Mouse (Mus musculus): Measurements from ENCODE around the gene Tmem247. TPM values are rescaled to one million over a fixed set of nuclear protein-coding genes. Genes with fewer than 3 reads are reported as not detected.

Tmem247 gene
- polyA plus RNA-seq, 1 experiment from 2014 or later: not detected

GRCm38 (mm10) chr17:86929981-86930380 lies 12.8 kb downstream of the Tmem247 start:
- Histone ChIP-seq H3K4me1 (ENCODE audit: insufficient read depth) (peaks cover 4% of the 10 kb centered on the region; the same call in 1 of the 2 replicates), H3K27me3 (ENCODE audit: insufficient read depth, low read length) (no peaks in the 10 kb centered on the region), H3K27ac (ENCODE audit: low read depth) (no peak overlapping the region), H3K4me3 (ENCODE audit: low read depth, low read length) (no peak overlapping the region), H3K4me2 (no peak overlapping the region), H3K9me3 (ENCODE audit: low read depth, low read length) (no peaks in the 10 kb centered on the region), H3K36me3 (ENCODE audit: insufficient read depth) (no peaks in the 10 kb centered on the region), H3K9ac (no peak overlapping the region)
- peak; percentile 46 for DNase-seq
- TF ChIP-seq CTCF (IDR thresholded peaks at IDR 0.05; ENCODE audit: low read depth): no peak
- ATAC-seq (ENCODE audit: insufficient read depth): no peak; the same call in 1 of the 2 replicates

DNA sequence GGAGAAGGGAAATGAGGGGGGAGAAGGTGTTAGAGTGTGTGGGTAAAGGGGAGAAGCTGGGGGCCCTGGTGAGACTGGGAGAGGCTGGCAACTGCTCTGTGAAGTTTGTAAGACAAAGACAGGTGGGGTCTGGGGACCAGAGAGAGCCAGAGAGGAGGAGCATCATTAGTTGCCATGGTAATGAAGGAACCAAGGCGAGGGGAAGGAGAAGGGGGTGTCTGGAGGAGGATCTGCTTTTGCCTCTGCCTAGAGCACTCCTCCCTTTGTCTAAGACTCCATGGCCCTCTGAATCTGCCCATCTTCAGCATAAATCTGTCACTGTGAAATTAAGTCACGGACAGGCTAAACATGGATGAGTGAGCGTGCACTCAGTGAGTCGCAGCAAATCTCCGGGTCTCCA lies 15.7 kb downstream of the Tmem247 start:
- WGBS: 41% methylated on average over 5 of the region's 5 CpGs
- TF ChIP-seq CTCF (IDR thresholded peaks at IDR 0.05; ENCODE audit: low read depth): no peak
- H3K4me3 ChIP-seq (ENCODE audit: low read depth, low read length): no peak overlapping the region
- DNase-seq (no peak), ATAC-seq (ENCODE audit: insufficient read depth) (no peak)
- no peaks in the 10 kb centered on the region for H3K36me3 ChIP-seq (ENCODE audit: insufficient read depth)
- no peaks in the 10 kb centered on the region for H3K27me3 ChIP-seq (ENCODE audit: insufficient read depth, low read length)
- no peak overlapping the region for H3K9ac ChIP-seq
- H3K4me2 ChIP-seq: no peak overlapping the region
- no peaks in the 10 kb centered on the region for H3K9me3 ChIP-seq (ENCODE audit: low read depth, low read length)
- peaks cover 4% of the 10 kb centered on the region; the same call in 1 of the 2 replicates for H3K4me1 ChIP-seq (ENCODE audit: insufficient read depth)
- H3K27ac ChIP-seq (ENCODE audit: low read depth): no peak overlapping the region

GRCm38 (mm10) chr17:86937064-86937463 lies 19.9 kb downstream of the Tmem247 start:
- no peaks in the 10 kb centered on the region for H3K36me3 ChIP-seq (ENCODE audit: insufficient read depth)
- H3K4me2 ChIP-seq: peak overlapping the region; percentile 67
- peak overlapping the region; percentile 60; the same call in 1 of the 2 replicates for H3K27ac ChIP-seq (ENCODE audit: low read depth)
- peak overlapping the region; percentile 36; the same call in 1 of the 2 replicates for H3K9ac ChIP-seq
- H3K4me1 ChIP-seq (ENCODE audit: insufficient read depth): no peaks in the 10 kb centered on the region
- 48% methylated on average over 2 of the region's 2 CpGs for WGBS
- peak; percentile 24 for DNase-seq
- no peaks in the 10 kb centered on the region for H3K9me3 ChIP-seq (ENCODE audit: low read depth, low read length)
- 0 out of 2 replicates have a peak, but pooled peaks have one; percentile 1 for ATAC-seq (ENCODE audit: insufficient read depth)
- TF ChIP-seq CTCF (IDR thresholded peaks at IDR 0.05; ENCODE audit: low read depth): no peak
- no peaks in the 10 kb centered on the region for H3K27me3 ChIP-seq (ENCODE audit: insufficient read depth, low read length)
- H3K4me3 ChIP-seq (ENCODE audit: low read depth, low read length): no peak overlapping the region

- DNase-seq: peak; percentile 88
- Histone ChIP-seq H3K4me2 (peak overlapping the region; percentile 67), H3K27ac (ENCODE audit: low read depth) (peak overlapping the region; percentile 60; the same call in 1 of the 2 replicates), H3K36me3 (ENCODE audit: insufficient read depth) (no peaks in the 10 kb centered on the region), H3K9me3 (ENCODE audit: low read depth, low read length) (no peaks in the 10 kb centered on the region), H3K27me3 (ENCODE audit: insufficient read depth, low read length) (no peaks in the 10 kb centered on the region), H3K9ac (peak overlapping the region; percentile 36), H3K4me1 (ENCODE audit: insufficient read depth) (no peaks in the 10 kb centered on the region), H3K4me3 (ENCODE audit: low read depth, low read length) (peak overlapping the region; percentile 35)
- 3% methylated on average over 20 of the region's 20 CpGs for WGBS
- TF ChIP-seq CTCF (IDR thresholded peaks at IDR 0.05; ENCODE audit: low read depth): no peak
- ATAC-seq (ENCODE audit: insufficient read depth): peak; percentile 89
Measured at GRCm38 (mm10) chr17:86937497-86938155, 20.5 kb downstream of the Tmem247 start.

- H3K27ac ChIP-seq (ENCODE audit: low read depth): no peak overlapping the region
- no peak for DNase-seq
- H3K4me1 ChIP-seq (ENCODE audit: insufficient read depth): no peaks in the 10 kb centered on the region
- no peaks in the 10 kb centered on the region for H3K9me3 ChIP-seq (ENCODE audit: low read depth, low read length)
- no peak overlapping the region for H3K9ac ChIP-seq
- no peak overlapping the region for H3K4me3 ChIP-seq (ENCODE audit: low read depth, low read length)
- H3K27me3 ChIP-seq (ENCODE audit: insufficient read depth, low read length): no peaks in the 10 kb centered on the region
- H3K4me2 ChIP-seq: no peak overlapping the region
- no peaks in the 10 kb centered on the region for H3K36me3 ChIP-seq (ENCODE audit: insufficient read depth)
- no peak for TF ChIP-seq CTCF (IDR thresholded peaks at IDR 0.05; ENCODE audit: low read depth)
- WGBS: 44% methylated on average over 7 of the region's 7 CpGs
- ATAC-seq (ENCODE audit: insufficient read depth): peak; percentile 8; the same call in 1 of the 2 replicates
Measured at GRCm38 (mm10) chr17:86938683-86939082, 21.5 kb downstream of the Tmem247 start.

DNA sequence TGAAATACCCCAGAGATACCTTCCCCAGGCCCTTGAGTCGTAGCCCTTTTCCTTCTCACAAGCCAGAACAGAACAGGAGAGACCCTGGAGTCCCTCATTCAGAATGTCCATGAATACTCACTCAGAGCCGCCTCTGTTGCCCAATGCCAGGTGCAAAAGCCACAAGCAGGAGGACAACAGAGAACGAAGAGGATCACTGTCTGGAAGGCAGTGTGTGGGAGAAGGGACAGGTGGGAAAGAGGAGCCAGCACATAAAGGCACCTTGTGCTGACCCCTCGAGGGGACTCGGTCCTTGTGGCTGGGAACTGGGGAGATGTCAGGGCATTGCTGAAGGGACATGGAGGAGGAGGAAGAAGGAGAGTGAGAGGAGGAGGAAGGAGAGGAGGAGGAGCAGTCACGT lies 25.0 kb downstream of the Tmem247 start:
- Histone ChIP-seq H3K9ac (no peak overlapping the region), H3K4me1 (ENCODE audit: insufficient read depth) (no peaks in the 10 kb centered on the region), H3K4me3 (ENCODE audit: low read depth, low read length) (no peak overlapping the region), H3K27me3 (ENCODE audit: insufficient read depth, low read length) (no peaks in the 10 kb centered on the region), H3K27ac (ENCODE audit: low read depth) (no peak overlapping the region), H3K9me3 (ENCODE audit: low read depth, low read length) (no peaks in the 10 kb centered on the region), H3K36me3 (ENCODE audit: insufficient read depth) (no peaks in the 10 kb centered on the region), H3K4me2 (no peak overlapping the region)
- ATAC-seq (ENCODE audit: insufficient read depth): no peak
- no peak for TF ChIP-seq CTCF (IDR thresholded peaks at IDR 0.05; ENCODE audit: low read depth)
- WGBS: 42% methylated on average over 6 of the region's 6 CpGs
- no peak for DNase-seq

DNA sequence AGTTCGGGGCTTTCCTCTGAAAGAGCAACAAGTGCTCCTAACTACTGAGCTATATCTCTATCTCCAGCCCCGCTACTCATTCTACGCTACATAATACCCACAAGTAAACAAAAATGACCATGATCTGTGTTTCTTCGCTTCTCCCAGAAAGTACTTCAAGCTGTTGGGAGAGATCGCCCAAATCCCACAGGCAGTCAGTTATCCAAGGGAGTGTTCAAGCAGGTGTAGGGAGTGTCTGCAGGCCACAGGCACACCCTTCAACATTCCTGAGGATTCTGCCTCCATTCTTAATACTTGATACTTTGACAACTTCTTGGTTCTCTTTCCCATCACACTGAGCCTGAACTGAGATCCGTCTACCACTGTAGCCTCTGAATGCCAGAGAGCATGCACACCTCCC lies 26.0 kb downstream of the Tmem247 start:
- no peak overlapping the region for H3K4me3 ChIP-seq (ENCODE audit: low read depth, low read length)
- WGBS: 71% methylated on average over 6 of the region's 6 CpGs
- H3K4me2 ChIP-seq: no peak overlapping the region
- no peak overlapping the region for H3K9ac ChIP-seq
- H3K9me3 ChIP-seq (ENCODE audit: low read depth, low read length): no peaks in the 10 kb centered on the region
- H3K27ac ChIP-seq (ENCODE audit: low read depth): no peak overlapping the region
- DNase-seq (no peak), ATAC-seq (ENCODE audit: insufficient read depth) (no peak)
- H3K27me3 ChIP-seq (ENCODE audit: insufficient read depth, low read length): no peaks in the 10 kb centered on the region
- no peaks in the 10 kb centered on the region for H3K4me1 ChIP-seq (ENCODE audit: insufficient read depth)
- H3K36me3 ChIP-seq (ENCODE audit: insufficient read depth): no peaks in the 10 kb centered on the region
- TF ChIP-seq CTCF (IDR thresholded peaks at IDR 0.05; ENCODE audit: low read depth): no peak

Data from lung, embryonic 14.5 days (tissue).